Mouse (Mus musculus) lung, postnatal 0 days (tissue): ENCODE results near the gene Zfp365. TPM values are rescaled to one million over a fixed set of nuclear protein-coding genes. Genes with fewer than 3 reads are reported as not detected.

ENCODE experiments used
- ATAC-seq: fragments of 200-750 bp; cut with Nextera tagmentation; 2 replicates; pipeline ENCODE4 v1.8.0; 2017; ENCODE audit warnings: moderate library complexity
- DNase-seq: peaks from one replicate; pipeline ENCODE4 v3.0.0-alpha.2; 2016; ENCODE audit warnings: low spot score
- H3K27ac ChIP-seq: fragments of 300-500 bp; sonication (generic); 2 replicates; pipeline ENCODE4 v1.5.1; 2014; ENCODE audit warnings: antibody characterized with exemption, mild to moderate bottlenecking, low read length, mixed read lengths
- H3K27me3 ChIP-seq: fragments of 300-500 bp; sonication (generic); replicated peaks from 2 replicates; pipeline ENCODE4 v1.6.1; 2014; ENCODE audit warnings: low read length, mixed read lengths; ENCODE audit not compliant: insufficient read depth
- H3K36me3 ChIP-seq: fragments of 300-500 bp; sonication (generic); 2 replicates; pipeline ENCODE4 v1.6.1; 2014; ENCODE audit warnings: low read length, mixed read lengths; ENCODE audit not compliant: insufficient read depth
- H3K4me1 ChIP-seq: fragments of 300-500 bp; sonication (generic); 2 replicates; pipeline ENCODE4 v1.6.1; 2014; ENCODE audit warnings: antibody characterized with exemption, low read depth, low read length, mixed read lengths; ENCODE audit not compliant: insufficient read depth
- H3K4me2 ChIP-seq: fragments of 300-500 bp; sonication (generic); replicated peaks from 2 replicates; pipeline ENCODE4 v1.6.1; 2014; ENCODE audit warnings: low read depth, mild to moderate bottlenecking, low read length, moderate library complexity, mixed read lengths
- H3K4me3 ChIP-seq: fragments of 300-500 bp; sonication (generic); 2 replicates; pipeline ENCODE4 v1.5.1; 2014; ENCODE audit warnings: low read depth, low read length
- H3K9ac ChIP-seq: fragments of 300-500 bp; sonication (generic); replicated peaks from 2 replicates; pipeline ENCODE4 v1.6.1; 2014; ENCODE audit warnings: low read depth, mild to moderate bottlenecking
- H3K9me3 ChIP-seq: fragments of 300-500 bp; sonication (generic); 2 replicates; pipeline ENCODE4 v1.6.1; 2016; ENCODE audit warnings: low read length, mixed read lengths
- CTCF ChIP-seq: IDR thresholded peaks from 2 replicates; pipeline ENCODE4 v1.5.1; 2016; ENCODE audit warnings: antibody characterized with exemption, mild to moderate bottlenecking
- EP300 ChIP-seq: IDR thresholded peaks from 2 replicates; pipeline ENCODE4 v1.6.1; 2016; ENCODE audit warnings: antibody characterized with exemption, mild to moderate bottlenecking, control low read depth
- WGBS: fragments of 180-500 bp; shearing (Covaris S2); extraction: QIAGEN DNeasy Blood & Tissue Kit; methylation state at CpG from one replicate; pipeline ENCODE4 v1.1.7; 2014; 5-methylcytosine and 5-hydroxymethylcytosine counted together
- polyA plus RNA-seq: library from polyadenylated mRNA; unstranded; fragments of >200 nt; fragmentation: Nextera tagmentation; extraction: Ambion mirVana; gene quantifications from 2 replicates; pipeline ENCODE4 v1.2.1, GENCODE M21; 2015

Zfp365 gene
- polyA plus RNA-seq, 1 experiment from 2014 or later: 2.6 TPM

GRCm38 (mm10) chr10:67939546-67939945 is 27.1 kb upstream of the Zfp365 start:
- Histone ChIP-seq H3K9ac (no peak overlapping the region), H3K4me3 (no peak overlapping the region), H3K4me2 (no peak overlapping the region), H3K9me3 (no peaks in the 10 kb centered on the region), H3K36me3 (no peaks in the 10 kb centered on the region), H3K27me3 (no peaks in the 10 kb centered on the region), H3K27ac (no peak overlapping the region), H3K4me1 (no peaks in the 10 kb centered on the region)
- TF ChIP-seq EP300 (no peak), CTCF (no peak)
- WGBS: 57% methylated on average over 12 of the region's 12 CpGs
- DNase-seq (no peak), ATAC-seq (no peak)

- DNase-seq (peak; percentile 61), ATAC-seq (peak; percentile 76)
- Histone ChIP-seq H3K27me3 (no peaks in the 10 kb centered on the region), H3K36me3 (no peaks in the 10 kb centered on the region), H3K4me2 (no peak overlapping the region), H3K9me3 (no peaks in the 10 kb centered on the region), H3K9ac (no peak overlapping the region), H3K4me1 (no peaks in the 10 kb centered on the region), H3K27ac (peak overlapping the region; percentile 74), H3K4me3 (no peak overlapping the region)
- peak; percentile 99 for TF ChIP-seq EP300
- TF ChIP-seq CTCF: no peak
- WGBS: 42% methylated on average over 5 of the region's 5 CpGs
Measured at GRCm38 (mm10) chr10:67937775-67938174, 25.3 kb upstream of the Zfp365 start.

- ATAC-seq: 0 out of 2 replicates have a peak, but pooled peaks have one; percentile 8
- peak; percentile 30 for DNase-seq
- Histone ChIP-seq H3K27ac (peak overlapping the region; percentile 74), H3K4me1 (no peaks in the 10 kb centered on the region), H3K4me2 (no peak overlapping the region), H3K4me3 (no peak overlapping the region), H3K36me3 (no peaks in the 10 kb centered on the region), H3K27me3 (no peaks in the 10 kb centered on the region), H3K9ac (no peak overlapping the region), H3K9me3 (no peaks in the 10 kb centered on the region)
- WGBS: 27% methylated on average over 4 of the region's 4 CpGs
- TF ChIP-seq EP300 (peak; percentile 90), CTCF (no peak)
Measured at GRCm38 (mm10) chr10:67936944-67937343, 24.5 kb upstream of the Zfp365 start.

GRCm38 (mm10) chr10:67932780-67933179 is 20.3 kb upstream of the Zfp365 start:
- Histone ChIP-seq H3K4me2 (no peak overlapping the region), H3K27me3 (no peaks in the 10 kb centered on the region), H3K9me3 (no peaks in the 10 kb centered on the region), H3K4me1 (no peaks in the 10 kb centered on the region), H3K27ac (no peak overlapping the region), H3K4me3 (no peak overlapping the region), H3K36me3 (no peaks in the 10 kb centered on the region), H3K9ac (no peak overlapping the region)
- TF ChIP-seq EP300 (no peak), CTCF (no peak)
- ATAC-seq (peak; percentile 75), DNase-seq (peak; percentile 87)
- WGBS: 63% methylated on average over 11 of the region's 11 CpGs

GRCm38 (mm10) chr10:67931328-67931727 is 18.9 kb upstream of the Zfp365 start:
- Histone ChIP-seq H3K36me3 (no peaks in the 10 kb centered on the region), H3K4me3 (no peak overlapping the region), H3K27me3 (no peaks in the 10 kb centered on the region), H3K27ac (no peak overlapping the region), H3K4me1 (no peaks in the 10 kb centered on the region), H3K9me3 (no peaks in the 10 kb centered on the region), H3K4me2 (no peak overlapping the region), H3K9ac (no peak overlapping the region)
- 87% methylated on average over 4 of the region's 4 CpGs for WGBS
- no peak for ATAC-seq
- no peak for DNase-seq
- TF ChIP-seq EP300 (no peak), CTCF (0 out of 2 replicates have a peak, but pooled peaks have one; percentile 5)

GRCm38 (mm10) chr10:67928584-67928983 is 16.1 kb upstream of the Zfp365 start:
- TF ChIP-seq EP300 (no peak), CTCF (no peak)
- Histone ChIP-seq H3K9me3 (no peaks in the 10 kb centered on the region), H3K27ac (no peak overlapping the region), H3K4me2 (no peak overlapping the region), H3K4me3 (no peak overlapping the region), H3K27me3 (no peaks in the 10 kb centered on the region), H3K9ac (no peak overlapping the region), H3K4me1 (no peaks in the 10 kb centered on the region), H3K36me3 (no peaks in the 10 kb centered on the region)
- no peak for ATAC-seq
- 75% methylated on average over 7 of the region's 7 CpGs for WGBS
- DNase-seq: no peak
